Mouse (Mus musculus) spleen, adult 2 months (tissue): ENCODE measurements around the gene Rnpep.

Experiments used
- CTCF ChIP-seq: fragments of 200-500 bp; IDR thresholded peaks from 2 replicates; pipeline ENCODE4 v1.5.1; 2011; ENCODE audit warnings: mild to moderate bottlenecking, inconsistent platforms; ENCODE audit not compliant: insufficient read depth, insufficient read length, insufficient replicate concordance; ENCODE audit errors: extremely low read depth
- POLR2A ChIP-seq: fragments of 200-500 bp; IDR thresholded peaks from 2 replicates; pipeline ENCODE4 v1.6.1; 2011; ENCODE audit warnings: low read depth, low read length, inconsistent platforms

GRCm38 (mm10) chr1:135325934-135326333, 42.0 kb upstream of the Rnpep start:
- TF ChIP-seq CTCF (no peak), POLR2A (no peak)
